In genomic region chrX:95956497-95957293, GRCm38 (mm10) we compare ENCODE assay signal across 8 mouse cellular contexts. TPM values are rescaled to one million over a fixed set of nuclear protein-coding genes. Genes with fewer than 3 reads are reported as not detected.
DNase-seq lines count a peak whose midpoint lies in the region; ATAC-seq and TF ChIP-seq lines count a peak whose summit lies in the region.

Las1l (minus strand) TSS chrX:95956962.

- peak within 1 kb of the TSS; percentile 35 for H3K9ac ChIP-seq in embryonic facial prominence, embryonic 15.5 days
- peak within 1 kb of the TSS; percentile 56 for H3K9ac ChIP-seq in limb, embryonic 14.5 days (ENCODE audit: low read depth, low read length, severe bottlenecking)
- peak within 1 kb of the TSS; percentile 46 for H3K9ac ChIP-seq in midbrain, postnatal 0 days (replicated peaks; ENCODE audit: low read length, poor library complexity, severe bottlenecking)

- DNase-seq in 416B (ENCODE audit: low read depth): peak; percentile 97
- DNase-seq in heart, adult 8-10 months (ENCODE audit: low spot score): peak; percentile 91
- DNase-seq in kidney, adult 9 months: peak; percentile 95
- peak; percentile 92 for DNase-seq in limb, embryonic 14.5 days (ENCODE audit: low spot score)
- peak; percentile 96 for DNase-seq in midbrain, postnatal 0 days (ENCODE audit: low spot score)
- peak; percentile 74 to 75 for DNase-seq in spleen, postnatal 14 days (ENCODE audit: low spot score in 2 of 2)

- ATAC-seq in embryonic facial prominence, embryonic 15.5 days (ENCODE audit: insufficient number of reproducible peaks, low FRiP score, low TSS enrichment, low read depth): peak; percentile 99
- ATAC-seq in limb, embryonic 14.5 days (ENCODE audit: low FRiP score, low read depth): peak; percentile 100
- peak; percentile 100 for ATAC-seq in midbrain, postnatal 0 days (ENCODE audit: low FRiP score)

- peak within 1 kb of the TSS; percentile 54 for H3K4me2 ChIP-seq in embryonic facial prominence, embryonic 15.5 days (replicated peaks)
- H3K4me2 ChIP-seq in limb, embryonic 14.5 days (replicated peaks; ENCODE audit: low read depth, low read length, severe bottlenecking): peak within 1 kb of the TSS; percentile 56
- peak within 1 kb of the TSS; percentile 53 for H3K4me2 ChIP-seq in midbrain, postnatal 0 days (ENCODE audit: low read depth, low read length, poor library complexity, severe bottlenecking)

- peak within 1 kb of the TSS; percentile 99 for H3K4me3 ChIP-seq in bone marrow, adult 2 months (replicated peaks; ENCODE audit: control insufficient read depth, low read depth, low read length)
- peak within 1 kb of the TSS; percentile 58 for H3K4me3 ChIP-seq in embryonic facial prominence, embryonic 15.5 days (replicated peaks)
- peak within 1 kb of the TSS; percentile 52 for H3K4me3 ChIP-seq in limb, embryonic 14.5 days (replicated peaks; ENCODE audit: low read length)
- peak within 1 kb of the TSS; percentile 50 for H3K4me3 ChIP-seq in midbrain, postnatal 0 days (ENCODE audit: low read depth, low read length)

- TF ChIP-seq CTCF in bone marrow, adult 2 months (IDR thresholded peaks at IDR 0.05; ENCODE audit: control insufficient read depth, insufficient read depth, low read length): no peak
- TF ChIP-seq CTCF in midbrain, postnatal 0 days (IDR thresholded peaks at IDR 0.05): peak; percentile 62

- H3K36me3 ChIP-seq in embryonic facial prominence, embryonic 15.5 days: no peaks in the 10 kb centered on the region
- 0 out of 2 replicates have a peak, but pooled peaks cover 3% of the 10 kb centered on the region for H3K36me3 ChIP-seq in limb, embryonic 14.5 days (ENCODE audit: control insufficient read depth, insufficient read depth, low read length)
- H3K36me3 ChIP-seq in midbrain, postnatal 0 days (ENCODE audit: insufficient read depth, low read length): no peaks in the 10 kb centered on the region

- no peaks in the 10 kb centered on the region for H3K27me3 ChIP-seq in embryonic facial prominence, embryonic 15.5 days
- no peaks in the 10 kb centered on the region for H3K27me3 ChIP-seq in limb, embryonic 14.5 days (ENCODE audit: control insufficient read depth, insufficient read depth, low read length)
- no peaks in the 10 kb centered on the region for H3K27me3 ChIP-seq in midbrain, postnatal 0 days (ENCODE audit: insufficient read depth, low read length)

- no peaks in the 10 kb centered on the region for H3K9me3 ChIP-seq in embryonic facial prominence, embryonic 15.5 days (replicated peaks)
- no peaks in the 10 kb centered on the region for H3K9me3 ChIP-seq in limb, embryonic 14.5 days (ENCODE audit: control insufficient read depth, low read length)
- H3K9me3 ChIP-seq in midbrain, postnatal 0 days (ENCODE audit: low read length): no peaks in the 10 kb centered on the region

- TF ChIP-seq POLR2A in bone marrow, adult 2 months (IDR thresholded peaks at IDR 0.05; ENCODE audit: borderline replicate concordance, control insufficient read depth, low read depth, low read length): peak; percentile 91
- peak; percentile 66; the same call in 1 of the 2 replicates for TF ChIP-seq POLR2A in limb, embryonic 14.5 days (IDR thresholded peaks at IDR 0.05; ENCODE audit: borderline replicate concordance, extremely low read depth, insufficient read depth, insufficient read length)

- WGBS in bone marrow, adult 2 months: 13% methylated on average over 42 of the region's 42 CpGs
- 22% methylated on average over 42 of the region's 42 CpGs for WGBS in embryonic facial prominence, embryonic 15.5 days
- WGBS in limb, embryonic 14.5 days: 23% methylated on average over 42 of the region's 42 CpGs
- 26% methylated on average over 42 of the region's 42 CpGs for WGBS in midbrain, postnatal 0 days

- no peaks in the 10 kb centered on the region for H3K4me1 ChIP-seq in bone marrow, adult 2 months (ENCODE audit: control insufficient read depth, insufficient read depth, low read length)
- no peaks in the 10 kb centered on the region; the same call in 1 of the 2 replicates for H3K4me1 ChIP-seq in embryonic facial prominence, embryonic 15.5 days
- H3K4me1 ChIP-seq in limb, embryonic 14.5 days (ENCODE audit: control insufficient read depth, insufficient read depth, low read length): peaks cover 2% of the 10 kb centered on the region; the same call in 1 of the 2 replicates
- no peaks in the 10 kb centered on the region for H3K4me1 ChIP-seq in midbrain, postnatal 0 days (ENCODE audit: insufficient read depth, low read length)

- peak within 1 kb of the TSS; percentile 65; the same call in 1 of the 2 replicates for H3K27ac ChIP-seq in bone marrow, adult 2 months (ENCODE audit: control insufficient read depth, insufficient read depth, low read depth, low read length, poor library complexity)
- H3K27ac ChIP-seq in embryonic facial prominence, embryonic 15.5 days (replicated peaks): peak within 1 kb of the TSS; percentile 55; the same call in 1 of the 2 replicates
- H3K27ac ChIP-seq in limb, embryonic 14.5 days (replicated peaks; ENCODE audit: low read depth, low read length): no peak within 1 kb of the TSS
- peak within 1 kb of the TSS; percentile 47; the same call in 1 of the 2 replicates for H3K27ac ChIP-seq in midbrain, postnatal 0 days (ENCODE audit: low read depth, low read length)

RNA-seq across cellular contexts. Expression of gene Las1l, which starts in this region (rescaled TPM):
- polyA plus RNA-seq in bone marrow, adult 2 months (2011; ENCODE audit: insufficient read depth, insufficient read length, low replicate concordance, missing spikeins): 16.4 and 22.7 TPM in 2 replicates
- 51.4 and 54.1 TPM in 2 replicates for polyA plus RNA-seq in embryonic facial prominence, embryonic 15.5 days (2015; fragmentation: Nextera tagmentation; extraction: Ambion mirVana)
- total RNA-seq in heart, adult 8-10 months (2022): 10 to 100 TPM; 36.5 to 41.1 (median 39.1) TPM
- polyA plus RNA-seq in limb, embryonic 14.5 days (2012; rRNA removed): 21.9 and 25.3 TPM in 2 replicates
- 34.5 and 37.1 TPM in 2 replicates for polyA plus RNA-seq in limb, embryonic 14.5 days (2014; fragmentation: Nextera tagmentation; extraction: Ambion mirVana)
- total RNA-seq in midbrain, postnatal 0 days (2014; rRNA removed): 41.1 and 50.4 TPM in 2 replicates
- polyA plus RNA-seq in midbrain, postnatal 0 days (2015; fragmentation: Nextera tagmentation; extraction: Ambion mirVana): 75.6 and 81.8 TPM in 2 replicates
